Mouse (Mus musculus) embryo, embryonic 10 days (tissue): ENCODE data around the gene Olfr1362.
A peak's percentile ranks its signal among the peaks of the same experiment; 100 is the strongest.

ENCODE experiments used
- DNase-seq: peaks from one replicate; pipeline ENCODE4 v3.0.0-alpha.2; 2015; ENCODE audit warnings: low spot score

Olfr1362 gene

DNA sequence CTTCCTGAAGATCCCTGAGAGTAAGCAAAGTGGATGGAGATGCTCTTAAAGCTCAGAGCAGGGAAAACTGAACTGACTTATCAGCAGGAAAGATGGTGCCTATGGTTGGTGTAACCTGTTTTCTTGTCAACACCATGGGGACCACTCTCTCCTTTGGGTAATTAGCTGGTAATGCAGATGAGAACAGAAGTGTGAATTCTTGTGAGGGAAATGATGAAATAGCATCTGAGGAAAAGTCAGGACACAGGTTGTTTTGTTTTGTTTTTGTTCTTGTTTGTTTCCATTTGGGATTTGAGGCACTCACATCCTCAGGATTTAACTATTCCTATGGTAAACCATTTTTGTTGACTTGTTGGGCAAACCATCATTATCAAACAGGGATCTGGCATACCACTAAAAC lies at the start of gene Olfr1362:
Gene Olfr1362 (minus strand): TSS at position 101 of the 400 bp plus-strand sequence.
- no peak for DNase-seq

DNA sequence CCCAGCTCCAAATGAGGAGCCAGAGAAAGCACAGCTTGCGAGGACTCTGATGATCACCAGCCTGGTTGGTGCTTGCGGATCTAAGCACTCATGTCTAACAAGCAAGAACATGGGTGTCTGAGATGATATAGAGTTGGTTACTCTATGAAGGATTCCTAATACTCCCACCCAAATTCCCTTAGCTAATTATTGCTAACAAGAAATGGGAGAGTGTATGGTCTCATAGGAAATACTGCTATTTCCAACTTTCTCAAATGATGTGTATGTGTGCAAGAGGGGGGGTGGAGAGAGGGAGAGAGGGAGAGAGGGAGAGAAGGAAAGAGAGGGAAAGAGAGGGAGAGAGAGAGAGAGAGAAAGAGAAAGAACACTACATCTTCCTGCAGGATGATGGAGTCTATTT lies 49.5 kb upstream of the Olfr1362 start, which contains the start of gene Olfr1361:
Gene Olfr1361 (minus strand): TSS at position 101 of the 400 bp plus-strand sequence.
- DNase-seq, result no peak

DNA sequence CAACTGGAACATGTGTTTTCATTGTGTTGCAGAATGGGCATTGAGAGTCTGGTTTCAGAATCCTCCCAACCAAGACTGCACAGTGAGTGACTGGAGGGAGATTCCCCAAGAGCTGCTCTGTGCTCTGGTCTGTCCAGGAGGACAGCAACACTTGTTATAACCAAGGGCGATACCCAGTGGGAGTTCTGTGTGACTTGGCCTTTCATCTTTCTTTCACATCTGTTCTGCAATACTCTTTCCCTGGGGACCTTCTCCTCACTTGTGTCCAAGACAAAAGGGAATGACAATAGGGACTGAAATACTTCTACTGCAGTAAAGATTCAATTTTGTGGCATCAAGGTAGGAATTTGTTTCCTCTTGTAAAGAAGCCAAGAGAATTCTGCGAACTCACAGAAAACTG lies 28.6 kb upstream of the Olfr1362 start, which contains the start of gene Olfr11:
Gene Olfr11 (minus strand): TSS at position 101 of the 400 bp plus-strand sequence.
- DNase-seq, result no peak

DNA sequence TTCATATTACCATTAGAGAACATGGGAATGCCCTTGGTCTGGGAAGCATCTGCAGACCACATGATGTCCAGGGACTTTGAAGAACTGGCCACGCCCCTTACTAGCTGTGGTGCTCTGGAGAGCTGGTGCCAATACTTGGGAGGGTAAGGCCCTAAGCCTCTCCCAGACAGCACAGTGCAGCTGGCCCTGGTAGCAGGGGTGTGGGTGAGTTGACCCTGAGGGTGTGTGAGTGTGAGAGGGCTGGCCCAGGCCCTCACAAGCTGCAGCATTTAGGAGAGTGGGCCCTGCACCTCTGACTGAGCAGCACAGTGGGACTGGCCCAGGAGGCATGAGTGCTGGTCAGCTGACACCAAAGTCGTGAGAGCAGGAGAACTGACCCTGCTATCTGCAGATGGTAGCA lies 22.2 kb downstream of the Olfr1362 start:
- peak; percentile 12 for DNase-seq

DNA sequence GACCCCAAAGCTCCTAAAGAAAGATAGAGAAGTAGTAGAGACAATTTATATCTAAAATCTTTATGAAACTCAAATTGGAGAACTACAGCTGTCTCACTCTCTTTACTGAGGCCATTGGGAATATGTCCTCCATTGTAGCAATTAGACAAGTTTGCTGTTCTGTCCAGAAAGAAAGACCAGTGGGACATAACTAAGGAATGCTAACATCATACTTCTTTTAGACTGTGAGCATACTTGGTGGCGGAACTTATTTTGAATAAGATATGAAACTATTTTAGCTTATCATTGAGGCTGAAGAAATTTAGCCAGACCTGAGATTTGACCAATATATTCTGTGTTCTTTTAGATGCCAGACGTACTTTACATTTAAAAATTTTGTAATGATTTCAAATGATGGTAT lies 32.2 kb downstream of the Olfr1362 start, which contains the start of gene Olfr1364:
Gene Olfr1364 (minus strand): TSS at position 101 of the 400 bp plus-strand sequence.
- DNase-seq, result no peak
